Mouse (Mus musculus) intestine, embryonic 15.5 days (tissue): Measurements from ENCODE around the gene Tmem140. TPM values are rescaled to one million over a fixed set of nuclear protein-coding genes. Genes with fewer than 3 reads are reported as not detected.
A peak's percentile ranks its signal among the peaks of the same experiment; 100 is the strongest.

ENCODE experiments used
- ATAC-seq: fragments of 200-750 bp; cut with Nextera tagmentation; 2 replicates; pipeline ENCODE4 v1.8.0; 2017; ENCODE audit warnings: moderate TSS enrichment, moderate library complexity
- H3K27ac ChIP-seq: fragments of 300-500 bp; sonication (generic); 2 replicates; pipeline ENCODE4 v1.5.1; 2015; ENCODE audit warnings: mild to moderate bottlenecking, inconsistent platforms
- H3K27me3 ChIP-seq: fragments of 300-500 bp; sonication (generic); replicated peaks from 2 replicates; pipeline ENCODE4 v1.6.1; 2015; ENCODE audit warnings: inconsistent platforms
- H3K36me3 ChIP-seq: fragments of 300-500 bp; sonication (generic); 2 replicates; pipeline ENCODE4 v1.6.1; 2015; ENCODE audit warnings: inconsistent platforms
- H3K4me1 ChIP-seq: fragments of 300-500 bp; sonication (generic); replicated peaks from 2 replicates; pipeline ENCODE4 v1.6.1; 2015; ENCODE audit warnings: inconsistent platforms
- H3K4me2 ChIP-seq: fragments of 300-500 bp; sonication (generic); replicated peaks from 2 replicates; pipeline ENCODE4 v1.6.1; 2015; ENCODE audit warnings: mild to moderate bottlenecking, inconsistent platforms
- H3K4me3 ChIP-seq: fragments of 300-500 bp; sonication (generic); replicated peaks from 2 replicates; pipeline ENCODE4 v1.5.1; 2015; ENCODE audit warnings: inconsistent platforms
- H3K9ac ChIP-seq: fragments of 300-500 bp; sonication (generic); 2 replicates; pipeline ENCODE4 v1.6.1; 2015; ENCODE audit warnings: inconsistent platforms
- H3K9me3 ChIP-seq: fragments of 300-500 bp; sonication (generic); 2 replicates; pipeline ENCODE4 v1.6.1; 2016; ENCODE audit warnings: inconsistent platforms
- WGBS: fragments of 180-500 bp; shearing (Covaris S2); methylation state at CpG from one replicate; pipeline ENCODE4 v1.1.7; 2015; 5-methylcytosine and 5-hydroxymethylcytosine counted together
- polyA plus RNA-seq: library from polyadenylated mRNA; unstranded; fragments of >200 nt; fragmentation: Nextera tagmentation; extraction: Ambion mirVana; gene quantifications from 2 replicates; pipeline ENCODE4 v1.2.1, GENCODE M21; 2015

Gene Tmem140
- polyA plus RNA-seq, 1 experiment from 2014 or later: 1.7 TPM

DNA sequence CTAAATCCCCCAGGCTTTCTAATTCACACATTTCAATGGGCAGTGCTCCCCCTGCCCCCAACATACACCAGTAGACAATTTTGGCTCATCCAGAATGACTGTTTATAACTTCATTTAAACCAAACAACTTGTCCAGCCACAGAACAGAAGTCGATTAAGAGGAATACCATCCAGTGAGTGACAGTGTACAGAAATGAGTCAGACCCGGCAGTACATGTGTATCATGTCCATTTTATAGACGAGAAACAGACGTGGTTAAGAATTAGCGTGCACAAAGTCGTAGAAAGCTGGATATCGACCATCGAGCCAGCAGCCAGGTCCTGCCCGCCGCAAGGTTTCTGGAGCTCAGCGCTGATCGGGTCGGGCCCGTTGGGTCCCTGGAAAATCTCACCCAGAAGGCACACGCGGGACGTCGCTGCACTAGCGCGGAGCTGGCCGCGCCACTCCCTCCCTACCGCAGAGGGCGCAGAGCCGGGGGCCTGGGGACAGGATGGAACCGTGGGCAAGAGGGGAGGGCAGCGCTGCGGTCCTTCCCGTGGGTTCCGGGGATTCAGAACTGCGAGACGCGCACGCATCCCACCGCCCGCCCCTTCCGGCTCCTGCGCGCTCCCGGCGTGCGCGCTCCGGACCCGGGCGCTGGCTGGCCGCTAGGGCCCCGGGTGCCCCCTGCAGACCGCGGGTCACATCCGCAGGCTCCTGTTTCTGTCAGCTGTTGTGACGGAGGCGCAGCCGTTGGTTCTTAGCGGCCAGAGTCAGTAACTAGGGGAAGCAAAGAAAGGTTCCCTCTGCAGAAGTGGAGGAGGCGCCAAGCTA lies 14.8 kb downstream of the Tmem140 start, which contains the start of gene Cyren:
Gene Cyren, minus strand, starts transcription at position 552 of the 813 bp plus-strand sequence.
- Histone ChIP-seq H3K36me3 (0 out of 2 replicates have a peak, but pooled peaks cover 7% of the 10 kb centered on the region), H3K27me3 (no peaks in the 10 kb centered on the region), H3K9ac (peak within 1 kb of the TSS; percentile 82), H3K27ac (peak within 1 kb of the TSS; percentile 90), H3K4me3 (peak within 1 kb of the TSS; percentile 65), H3K9me3 (no peaks in the 10 kb centered on the region), H3K4me2 (peak within 1 kb of the TSS; percentile 66), H3K4me1 (peaks cover 22% of the 10 kb centered on the region)
- ATAC-seq: peak; percentile 93
- under 1% methylated on average over 56 of the region's 56 CpGs for WGBS

- no peaks in the 10 kb centered on the region for H3K9me3 ChIP-seq
- ATAC-seq: no peak
- no peak overlapping the region for H3K4me2 ChIP-seq
- WGBS: 89% methylated on average over 16 of the region's 16 CpGs
- peak overlapping the region; percentile 90; the same call in 1 of the 2 replicates for H3K27ac ChIP-seq
- H3K4me1 ChIP-seq: peaks cover 20% of the 10 kb centered on the region
- no peak overlapping the region for H3K9ac ChIP-seq
- 0 out of 2 replicates have a peak, but pooled peaks cover 7% of the 10 kb centered on the region for H3K36me3 ChIP-seq
- no peaks in the 10 kb centered on the region for H3K27me3 ChIP-seq
- no peak overlapping the region for H3K4me3 ChIP-seq
These were observed 16.3 kb downstream of the Tmem140 start for GRCm38 (mm10) chr6:34879101-34879740.

- H3K27ac ChIP-seq: no peak overlapping the region
- H3K4me2 ChIP-seq: no peak overlapping the region
- 0 out of 2 replicates have a peak, but pooled peaks cover 7% of the 10 kb centered on the region for H3K36me3 ChIP-seq
- no peak overlapping the region for H3K9ac ChIP-seq
- H3K4me1 ChIP-seq: peaks cover 16% of the 10 kb centered on the region
- 57% methylated on average over 6 of the region's 6 CpGs for WGBS
- ATAC-seq: no peak
- no peak overlapping the region for H3K4me3 ChIP-seq
- H3K9me3 ChIP-seq: no peaks in the 10 kb centered on the region
- no peaks in the 10 kb centered on the region for H3K27me3 ChIP-seq
These were observed 17.0 kb downstream of the Tmem140 start for GRCm38 (mm10) chr6:34879911-34880475.

GRCm38 (mm10) chr6:34884724-34885123 lies 21.8 kb downstream of the Tmem140 start:
- 68% methylated on average over 7 of the region's 7 CpGs for WGBS

DNA sequence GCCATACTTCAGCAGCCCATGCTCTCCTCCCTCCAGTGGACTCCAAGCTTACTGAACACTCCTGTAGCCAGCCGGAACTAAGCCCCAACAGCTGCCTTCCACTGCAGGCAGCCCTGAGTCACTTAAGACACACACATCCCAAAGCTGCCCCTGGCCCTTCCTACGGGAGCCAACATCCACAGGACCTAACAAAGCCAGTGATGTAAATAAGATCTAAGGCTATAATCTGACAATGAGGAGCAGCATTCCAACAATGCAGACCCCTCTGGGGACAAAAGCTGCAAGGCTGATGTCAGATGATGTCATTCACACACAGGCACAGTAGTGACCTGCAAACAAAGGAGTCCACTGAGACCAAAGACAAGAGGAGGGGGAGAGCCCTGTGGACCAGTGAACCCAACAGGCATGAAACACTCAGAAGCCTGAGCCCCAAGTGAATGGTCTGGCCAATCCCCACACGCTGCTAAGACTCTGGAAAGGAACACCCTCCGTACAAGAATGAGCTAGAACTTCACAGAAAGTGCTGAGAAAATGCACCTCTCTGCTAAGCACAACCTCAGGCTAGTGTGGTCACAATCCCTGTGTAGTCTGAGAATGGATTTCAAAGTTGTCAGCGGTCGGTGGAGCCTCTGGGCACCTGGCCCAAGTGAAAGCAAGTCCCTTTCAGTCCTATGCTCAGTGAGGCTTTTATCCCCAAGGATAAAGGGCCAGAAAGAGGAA lies 24.3 kb downstream of the Tmem140 start:
- no peak overlapping the region for H3K4me3 ChIP-seq
- ATAC-seq: no peak
- H3K4me2 ChIP-seq: no peak overlapping the region
- peaks cover 6% of the 10 kb centered on the region for H3K36me3 ChIP-seq
- no peak overlapping the region for H3K27ac ChIP-seq
- H3K4me1 ChIP-seq: 0 out of 2 replicates have a peak, but pooled peaks cover 2% of the 10 kb centered on the region
- H3K9me3 ChIP-seq: no peaks in the 10 kb centered on the region
- no peak overlapping the region for H3K9ac ChIP-seq
- WGBS: 80% methylated on average over 6 of the region's 6 CpGs
- H3K27me3 ChIP-seq: no peaks in the 10 kb centered on the region

More at GRCm38 (mm10) chr6:34884724-34885123, 21.8 kb downstream of the Tmem140 start:
- H3K36me3 ChIP-seq: peaks cover 12% of the 10 kb centered on the region
- H3K4me3 ChIP-seq: no peak overlapping the region
- H3K27me3 ChIP-seq: no peaks in the 10 kb centered on the region
- ATAC-seq: peak; percentile 81
- H3K27ac ChIP-seq: peak overlapping the region; percentile 72
- H3K4me1 ChIP-seq: 0 out of 2 replicates have a peak, but pooled peaks cover 2% of the 10 kb centered on the region
- no peak overlapping the region for H3K9ac ChIP-seq
- H3K9me3 ChIP-seq: no peaks in the 10 kb centered on the region
- H3K4me2 ChIP-seq: no peak overlapping the region

- no peak overlapping the region for H3K4me3 ChIP-seq
- no peaks in the 10 kb centered on the region for H3K27me3 ChIP-seq
- H3K9ac ChIP-seq: no peak overlapping the region
- H3K9me3 ChIP-seq: no peaks in the 10 kb centered on the region
- H3K27ac ChIP-seq: no peak overlapping the region
- 0 out of 2 replicates have a peak, but pooled peaks cover 2% of the 10 kb centered on the region for H3K4me1 ChIP-seq
- peaks cover 8% of the 10 kb centered on the region for H3K36me3 ChIP-seq
- H3K4me2 ChIP-seq: no peak overlapping the region
- WGBS: 64% methylated on average over 4 of the region's 4 CpGs
- no peak for ATAC-seq
These were observed 26.2 kb downstream of the Tmem140 start for GRCm38 (mm10) chr6:34889185-34889584.

- Histone ChIP-seq H3K9ac (no peak overlapping the region), H3K4me1 (no peaks in the 10 kb centered on the region), H3K27ac (no peak overlapping the region), H3K36me3 (peaks cover 6% of the 10 kb centered on the region; the same call in 1 of the 2 replicates), H3K27me3 (no peaks in the 10 kb centered on the region), H3K9me3 (no peaks in the 10 kb centered on the region), H3K4me3 (no peak overlapping the region), H3K4me2 (no peak overlapping the region)
- no peak for ATAC-seq
- 86% methylated on average over 7 of the region's 7 CpGs for WGBS
These were observed 32.6 kb downstream of the Tmem140 start for GRCm38 (mm10) chr6:34895569-34895968.

GRCm38 (mm10) chr6:34896168-34896780 lies 33.3 kb downstream of the Tmem140 start:
- Histone ChIP-seq H3K9me3 (no peaks in the 10 kb centered on the region), H3K27ac (no peak overlapping the region), H3K36me3 (peaks cover 6% of the 10 kb centered on the region; the same call in 1 of the 2 replicates)

GRCm38 (mm10) chr6:34899127-34899526 lies 36.2 kb downstream of the Tmem140 start:
- Histone ChIP-seq H3K4me3 (no peak overlapping the region), H3K9me3 (no peaks in the 10 kb centered on the region), H3K27me3 (no peaks in the 10 kb centered on the region), H3K4me2 (no peak overlapping the region), H3K9ac (no peak overlapping the region), H3K27ac (no peak overlapping the region), H3K4me1 (0 out of 2 replicates have a peak, but pooled peaks cover 2% of the 10 kb centered on the region), H3K36me3 (peaks cover 3% of the 10 kb centered on the region; the same call in 1 of the 2 replicates)
- 75% methylated on average over 2 of the region's 2 CpGs for WGBS
- 0 out of 2 replicates have a peak, but pooled peaks have one; percentile 28 for ATAC-seq

More at GRCm38 (mm10) chr6:34896168-34896780, 33.3 kb downstream of the Tmem140 start:
- WGBS: 58% methylated on average over 16 of the region's 16 CpGs
- Histone ChIP-seq H3K9ac (no peak overlapping the region), H3K4me2 (no peak overlapping the region), H3K4me1 (no peaks in the 10 kb centered on the region), H3K4me3 (no peak overlapping the region), H3K27me3 (no peaks in the 10 kb centered on the region)
- no peak for ATAC-seq

- H3K9ac ChIP-seq: no peak overlapping the region
- peaks cover 7% of the 10 kb centered on the region for H3K36me3 ChIP-seq
These were observed 38.0 kb downstream of the Tmem140 start for GRCm38 (mm10) chr6:34900990-34901389.

DNA sequence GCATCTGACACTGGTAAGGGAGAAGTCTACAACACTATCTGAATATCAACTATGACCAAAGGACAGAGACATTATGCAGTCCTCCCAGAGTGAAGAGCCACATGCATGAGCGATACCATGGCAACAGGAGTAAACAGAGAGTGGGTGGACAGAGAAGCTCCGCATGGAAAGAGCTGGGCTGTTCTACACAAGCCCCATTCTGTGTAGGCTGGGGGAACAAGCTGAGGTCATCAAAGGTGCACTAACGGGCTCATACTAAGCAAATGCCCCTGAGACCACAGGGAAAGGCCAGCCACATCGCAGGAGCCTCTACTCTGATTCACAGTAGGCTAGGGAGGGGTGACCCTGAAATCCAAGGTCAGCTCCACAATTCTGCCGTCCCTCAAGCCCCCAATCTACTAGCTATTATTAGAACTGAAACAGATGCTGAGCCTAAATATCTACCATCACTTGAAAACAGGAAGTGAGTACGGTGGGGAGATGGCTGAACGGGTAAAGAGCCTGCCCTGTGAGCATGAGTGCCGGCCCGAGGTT lies 39.0 kb downstream of the Tmem140 start:
- H3K27ac ChIP-seq: no peak overlapping the region
- H3K9ac ChIP-seq: no peak overlapping the region
- ATAC-seq: 0 out of 2 replicates have a peak, but pooled peaks have one; percentile 31
- H3K4me2 ChIP-seq: no peak overlapping the region
- H3K36me3 ChIP-seq: peaks cover 7% of the 10 kb centered on the region; the same call in 1 of the 2 replicates
- 0 out of 2 replicates have a peak, but pooled peaks cover 2% of the 10 kb centered on the region for H3K4me1 ChIP-seq
- H3K27me3 ChIP-seq: no peaks in the 10 kb centered on the region
- H3K9me3 ChIP-seq: no peaks in the 10 kb centered on the region
- WGBS: 56% methylated on average over 9 of the region's 9 CpGs
- no peak overlapping the region for H3K4me3 ChIP-seq

More at GRCm38 (mm10) chr6:34900990-34901389, 38.0 kb downstream of the Tmem140 start:
- Histone ChIP-seq H3K27me3 (no peaks in the 10 kb centered on the region), H3K9me3 (no peaks in the 10 kb centered on the region), H3K4me2 (no peak overlapping the region), H3K4me3 (no peak overlapping the region), H3K27ac (no peak overlapping the region), H3K4me1 (0 out of 2 replicates have a peak, but pooled peaks cover 2% of the 10 kb centered on the region)
- 76% methylated on average over 2 of the region's 2 CpGs for WGBS
- no peak for ATAC-seq
